Mouse (Mus musculus): ENCODE measurements around the gene Plekho2. TPM values are rescaled to one million over a fixed set of nuclear protein-coding genes. Genes with fewer than 3 reads are reported as not detected.

The Plekho2 gene
- polyA plus RNA-seq, 1 experiment from 2014 or later = 4.5 TPM

DNA sequence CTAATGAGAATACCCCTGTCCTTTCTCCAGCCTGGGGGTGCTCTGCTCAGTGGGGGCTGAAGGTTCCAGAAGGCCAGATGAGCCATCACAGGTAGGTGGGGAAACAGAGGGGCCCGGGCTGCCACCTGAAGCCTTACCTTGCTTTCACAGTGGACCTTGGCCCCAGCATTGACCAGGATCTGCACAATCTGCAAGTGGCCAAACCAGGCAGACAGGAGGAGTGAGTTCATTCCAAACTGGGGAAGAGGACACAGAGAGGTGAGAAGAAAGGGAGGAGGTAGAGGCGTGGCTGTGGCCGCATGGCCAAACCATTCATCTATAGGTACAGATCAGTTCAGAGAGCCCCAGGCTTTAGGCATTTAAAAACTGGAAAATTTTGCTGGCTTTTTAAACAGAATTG is 67.3 kb downstream of the Plekho2 start:
- H3K9me3 ChIP-seq = no peaks in the 10 kb centered on the region
- no peak overlapping the region for H3K4me2 ChIP-seq
- peaks cover 3% of the 10 kb centered on the region; the same call in 1 of the 2 replicates for H3K4me1 ChIP-seq
- no peaks in the 10 kb centered on the region for H3K27me3 ChIP-seq (replicated peaks)
- H3K4me3 ChIP-seq = no peak overlapping the region
- no peak overlapping the region for H3K27ac ChIP-seq
- ATAC-seq (replicated peaks) = no peak
- H3K36me3 ChIP-seq (replicated peaks) = no peaks in the 10 kb centered on the region
- 90% methylated on average over 3 of the region's 3 CpGs for WGBS
- no peak overlapping the region for H3K9ac ChIP-seq

DNA sequence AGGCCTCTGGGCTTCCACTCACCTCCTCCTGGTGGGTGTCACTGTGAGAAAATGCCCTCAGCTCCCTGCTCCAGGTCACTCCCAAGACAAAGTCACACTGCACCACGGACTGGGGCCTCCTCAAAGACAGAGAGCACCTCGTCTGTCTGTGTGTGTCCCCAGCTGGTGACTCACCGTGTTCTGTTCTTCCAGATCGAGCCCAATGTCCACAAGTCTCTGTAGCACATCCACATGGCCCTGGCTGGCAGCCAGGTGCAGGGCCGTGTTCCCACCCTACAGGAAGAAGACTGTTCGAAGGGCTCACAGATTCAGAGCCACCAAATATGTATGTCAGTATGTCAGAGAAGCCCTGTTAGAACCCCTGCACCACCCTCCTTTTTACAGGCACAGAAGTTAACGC is 71.4 kb downstream of the Plekho2 start:
- no peaks in the 10 kb centered on the region for H3K9me3 ChIP-seq
- ATAC-seq (replicated peaks) = no peak
- no peak overlapping the region for H3K4me3 ChIP-seq
- 66% methylated on average over 7 of the region's 7 CpGs for WGBS
- H3K4me1 ChIP-seq = no peaks in the 10 kb centered on the region
- H3K36me3 ChIP-seq (replicated peaks) = no peaks in the 10 kb centered on the region
- H3K4me2 ChIP-seq = no peak overlapping the region
- no peak overlapping the region for H3K9ac ChIP-seq
- no peak overlapping the region for H3K27ac ChIP-seq
- H3K27me3 ChIP-seq (replicated peaks) = no peaks in the 10 kb centered on the region

DNA sequence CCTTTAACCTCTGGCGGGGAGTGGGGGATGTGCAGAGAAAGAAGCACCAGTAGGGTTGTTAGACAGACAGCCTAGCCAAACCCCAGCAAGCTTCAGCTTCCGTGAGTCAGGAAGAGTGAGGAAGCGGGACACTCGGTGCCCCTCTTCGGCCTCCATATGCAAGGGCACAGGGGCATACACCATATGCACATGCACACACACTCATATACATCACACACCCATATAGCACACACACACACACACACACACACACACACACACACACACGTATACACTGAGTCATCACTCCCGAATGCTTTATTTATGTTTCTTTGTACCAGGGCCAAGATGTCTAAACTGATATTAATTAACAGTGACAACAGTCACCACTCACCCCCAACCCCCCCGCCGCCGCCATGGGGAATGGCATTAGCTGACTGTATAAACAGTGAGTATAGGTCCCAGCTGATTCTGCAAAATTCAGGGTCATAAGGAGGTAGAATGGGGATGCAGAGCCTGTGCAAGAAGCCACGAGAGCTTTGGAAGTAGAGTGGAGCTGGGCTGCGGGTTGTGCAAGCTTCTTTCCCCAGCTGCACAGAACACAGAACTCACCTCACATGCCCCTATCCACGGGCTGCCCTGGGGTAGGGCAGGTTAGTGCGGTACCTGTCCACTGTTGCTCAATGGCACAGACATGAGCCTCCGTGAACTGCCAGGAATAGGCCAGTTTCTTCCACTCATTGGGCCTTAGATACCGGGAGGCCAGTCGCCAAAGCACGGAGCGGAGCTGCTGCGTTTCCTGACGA is 76.9 kb downstream of the Plekho2 start:
- no peak overlapping the region for H3K9ac ChIP-seq
- no peak for ATAC-seq (replicated peaks)
- H3K27me3 ChIP-seq (replicated peaks) = no peaks in the 10 kb centered on the region
- no peaks in the 10 kb centered on the region for H3K9me3 ChIP-seq
- 86% methylated on average over 21 of the region's 21 CpGs for WGBS
- no peak overlapping the region for H3K27ac ChIP-seq
- no peak overlapping the region for H3K4me2 ChIP-seq
- H3K36me3 ChIP-seq (replicated peaks) = no peaks in the 10 kb centered on the region
- H3K4me3 ChIP-seq = no peak overlapping the region
- no peaks in the 10 kb centered on the region for H3K4me1 ChIP-seq

Other genes starting within 250 kb of the Plekho2 start
- gene Pdcd7, start 233.9 kb downstream of the Plekho2 start, polyA plus RNA-seq (2015; fragmentation: Nextera tagmentation; extraction: Ambion mirVana) = 8.1 and 9.5 TPM in 2 replicates
- gene Ubap1l, start 219.0 kb downstream of the Plekho2 start, polyA plus RNA-seq (2015; fragmentation: Nextera tagmentation; extraction: Ambion mirVana) = 2.7 and 2.9 TPM in 2 replicates
- 0.56 and 0.60 TPM in 2 replicates for gene Kbtbd13, start 188.4 kb downstream of the Plekho2 start, polyA plus RNA-seq (2015; fragmentation: Nextera tagmentation; extraction: Ambion mirVana)
- gene Rasl12, start 181.5 kb downstream of the Plekho2 start, polyA plus RNA-seq (2015; fragmentation: Nextera tagmentation; extraction: Ambion mirVana) = 7.3 and 7.4 TPM in 2 replicates
- not detected in 2 replicates for gene Slc51b, start 157.1 kb downstream of the Plekho2 start, polyA plus RNA-seq (2015; fragmentation: Nextera tagmentation; extraction: Ambion mirVana)
- gene Mtfmt, start 144.3 kb downstream of the Plekho2 start, polyA plus RNA-seq (2015; fragmentation: Nextera tagmentation; extraction: Ambion mirVana) = 21.4 and 24.7 TPM in 2 replicates
- 115 and 133 TPM in 2 replicates for gene Spg21, start 119.1 kb downstream of the Plekho2 start, polyA plus RNA-seq (2015; fragmentation: Nextera tagmentation; extraction: Ambion mirVana)
- gene Ankdd1a, start 59.8 kb downstream of the Plekho2 start, polyA plus RNA-seq (2015; fragmentation: Nextera tagmentation; extraction: Ambion mirVana) = 1.0 and 1.7 TPM in 2 replicates
- gene Pif1, start 7.1 kb upstream of the Plekho2 start, polyA plus RNA-seq (2015; fragmentation: Nextera tagmentation; extraction: Ambion mirVana) = 2.3 and 2.7 TPM in 2 replicates
- gene Rbpms2, start 49.6 kb upstream of the Plekho2 start, polyA plus RNA-seq (2015; fragmentation: Nextera tagmentation; extraction: Ambion mirVana) = 3.6 and 3.8 TPM in 2 replicates
- gene Oaz2, start 88.0 kb upstream of the Plekho2 start, polyA plus RNA-seq (2015; fragmentation: Nextera tagmentation; extraction: Ambion mirVana) = 401 and 421 TPM in 2 replicates
- 8.7 and 9.1 TPM in 2 replicates for gene Zfp609, start 247.5 kb upstream of the Plekho2 start, polyA plus RNA-seq (2015; fragmentation: Nextera tagmentation; extraction: Ambion mirVana)

All from midbrain, embryonic 15.5 days (tissue).